Comparison of ENCODE assay signal across 8 mouse cellular contexts in genomic region chr9:109849312-109849758, GRCm38 (mm10). TPM values are rescaled to one million over a fixed set of nuclear protein-coding genes. Genes with fewer than 3 reads are reported as not detected.
A peak's percentile ranks its signal among the peaks of the same experiment; 100 is the strongest.
DNase-seq lines count a peak whose midpoint lies in the region; ATAC-seq lines count a peak whose summit lies in the region.

Camp (minus strand) TSS chr9:109849617.

- H3K9ac ChIP-seq in embryonic facial prominence, embryonic 12.5 days = no peak within 1 kb of the TSS
- no peak within 1 kb of the TSS for H3K9ac ChIP-seq in midbrain, embryonic 15.5 days
- no peak within 1 kb of the TSS for H3K9ac ChIP-seq in forebrain, embryonic 11.5 days (ENCODE audit: low read length)

- no peak within 1 kb of the TSS for H3K27ac ChIP-seq in embryonic facial prominence, embryonic 12.5 days
- no peak within 1 kb of the TSS for H3K27ac ChIP-seq in embryonic facial prominence, embryonic 10.5 days (replicated peaks)
- no peak within 1 kb of the TSS for H3K27ac ChIP-seq in midbrain, embryonic 15.5 days
- H3K27ac ChIP-seq in forebrain, embryonic 11.5 days (ENCODE audit: low read depth, low read length) = no peak within 1 kb of the TSS

- no peak within 1 kb of the TSS for H3K4me2 ChIP-seq in embryonic facial prominence, embryonic 12.5 days (replicated peaks)
- no peak within 1 kb of the TSS for H3K4me2 ChIP-seq in midbrain, embryonic 15.5 days
- H3K4me2 ChIP-seq in forebrain, embryonic 11.5 days (ENCODE audit: low read depth, low read length, severe bottlenecking) = no peak within 1 kb of the TSS

- H3K27me3 ChIP-seq in embryonic facial prominence, embryonic 12.5 days = no peaks in the 10 kb centered on the region
- no peaks in the 10 kb centered on the region for H3K27me3 ChIP-seq in embryonic facial prominence, embryonic 10.5 days (replicated peaks; ENCODE audit: low read depth, poor library complexity, severe bottlenecking)
- no peaks in the 10 kb centered on the region for H3K27me3 ChIP-seq in midbrain, embryonic 15.5 days (replicated peaks)
- no peaks in the 10 kb centered on the region for H3K27me3 ChIP-seq in forebrain, embryonic 11.5 days (ENCODE audit: control insufficient read depth, insufficient read depth, low read length)

- DNase-seq in embryonic facial prominence, embryonic 10.5 days (ENCODE audit: low spot score) = no peak
- DNase-seq in 3T3-L1 (ENCODE audit: low read depth, low spot score) = peak; percentile 75
- DNase-seq in gastrocnemius, adult 8-10 months (ENCODE audit: low spot score in 2 of 2) = peak; percentile 65 to 75
- peak; percentile 12 to 42 for DNase-seq in kidney, postnatal 36 days
- DNase-seq in ovary, postnatal 10 days (ENCODE audit: low spot score) = peak; percentile 34
- no peak for DNase-seq in forebrain, embryonic 11.5 days (ENCODE audit: low spot score)

- 0 out of 2 replicates have a peak, but pooled peaks have one; percentile 47 for ATAC-seq in embryonic facial prominence, embryonic 12.5 days (ENCODE audit: insufficient number of reproducible peaks, insufficient read depth, low FRiP score, low TSS enrichment)
- ATAC-seq in midbrain, embryonic 15.5 days (replicated peaks) = no peak
- no peak for ATAC-seq in forebrain, embryonic 11.5 days (replicated peaks; ENCODE audit: low FRiP score)

- no peaks in the 10 kb centered on the region for H3K4me1 ChIP-seq in embryonic facial prominence, embryonic 12.5 days
- H3K4me1 ChIP-seq in embryonic facial prominence, embryonic 10.5 days = no peaks in the 10 kb centered on the region
- H3K4me1 ChIP-seq in midbrain, embryonic 15.5 days = no peaks in the 10 kb centered on the region
- H3K4me1 ChIP-seq in forebrain, embryonic 11.5 days (replicated peaks; ENCODE audit: control insufficient read depth, insufficient read depth, low read length) = no peaks in the 10 kb centered on the region

- WGBS in embryonic facial prominence, embryonic 12.5 days = 65% methylated on average over 6 of the region's 6 CpGs
- WGBS in embryonic facial prominence, embryonic 10.5 days = 83% methylated on average over 6 of the region's 6 CpGs
- 76% methylated on average over 6 of the region's 6 CpGs for WGBS in midbrain, embryonic 15.5 days
- 84% methylated on average over 6 of the region's 6 CpGs for WGBS in forebrain, embryonic 11.5 days

- no peaks in the 10 kb centered on the region for H3K9me3 ChIP-seq in embryonic facial prominence, embryonic 12.5 days
- no peaks in the 10 kb centered on the region for H3K9me3 ChIP-seq in embryonic facial prominence, embryonic 10.5 days
- no peaks in the 10 kb centered on the region for H3K9me3 ChIP-seq in midbrain, embryonic 15.5 days
- no peaks in the 10 kb centered on the region for H3K9me3 ChIP-seq in forebrain, embryonic 11.5 days (ENCODE audit: control insufficient read depth, low read length)

- H3K36me3 ChIP-seq in embryonic facial prominence, embryonic 12.5 days = peaks cover 3% of the 10 kb centered on the region; the same call in 1 of the 2 replicates
- H3K36me3 ChIP-seq in embryonic facial prominence, embryonic 10.5 days (replicated peaks) = peaks cover 14% of the 10 kb centered on the region
- H3K36me3 ChIP-seq in midbrain, embryonic 15.5 days (replicated peaks) = no peaks in the 10 kb centered on the region
- no peaks in the 10 kb centered on the region for H3K36me3 ChIP-seq in forebrain, embryonic 11.5 days (ENCODE audit: control insufficient read depth, insufficient read depth, low read length)

- no peak within 1 kb of the TSS for H3K4me3 ChIP-seq in embryonic facial prominence, embryonic 12.5 days
- no peak within 1 kb of the TSS for H3K4me3 ChIP-seq in embryonic facial prominence, embryonic 10.5 days
- no peak within 1 kb of the TSS for H3K4me3 ChIP-seq in midbrain, embryonic 15.5 days
- H3K4me3 ChIP-seq in forebrain, embryonic 11.5 days (ENCODE audit: low read depth, low read length) = no peak within 1 kb of the TSS

RNA-seq across cellular contexts. Expression of gene Camp, which starts in this region (rescaled TPM):
- 1.9 TPM in 2 replicates for polyA plus RNA-seq in embryonic facial prominence, embryonic 12.5 days (2016; fragmentation: Nextera tagmentation; extraction: Ambion mirVana)
- 0.20 TPM in 1 of 2 replicates, not detected in the other for polyA plus RNA-seq in embryonic facial prominence, embryonic 10.5 days (2016; fragmentation: Nextera tagmentation; extraction: Ambion mirVana)
- not detected for total RNA-seq in gastrocnemius, adult 8-10 months (2022)
- 2.6 TPM in 1 of 2 replicates, not detected in the other for polyA plus RNA-seq in midbrain, embryonic 15.5 days (2015; fragmentation: Nextera tagmentation; extraction: Ambion mirVana)
- 0.44 TPM in 1 of 2 replicates, not detected in the other for polyA plus RNA-seq in forebrain, embryonic 11.5 days (2014; fragmentation: Nextera tagmentation; extraction: Ambion mirVana)

Comparison
In these comparisons a context has a peak if more than half of its experiments do, and no peak if none do; other contexts are left out.
1. Peak in DNase-seq in gastrocnemius, adult 8-10 months; RNA of the gene not detected or under 1 TPM.
2. DNase-seq: peak in 3T3-L1 (single experiment), kidney, postnatal 36 days (2 of 2) and ovary, postnatal 10 days (single experiment); none in embryonic facial prominence, embryonic 10.5 days (single experiment) and forebrain, embryonic 11.5 days (single experiment).